Comparison of ENCODE assay signal across 9 mouse cellular contexts in the genomic region with DNA sequence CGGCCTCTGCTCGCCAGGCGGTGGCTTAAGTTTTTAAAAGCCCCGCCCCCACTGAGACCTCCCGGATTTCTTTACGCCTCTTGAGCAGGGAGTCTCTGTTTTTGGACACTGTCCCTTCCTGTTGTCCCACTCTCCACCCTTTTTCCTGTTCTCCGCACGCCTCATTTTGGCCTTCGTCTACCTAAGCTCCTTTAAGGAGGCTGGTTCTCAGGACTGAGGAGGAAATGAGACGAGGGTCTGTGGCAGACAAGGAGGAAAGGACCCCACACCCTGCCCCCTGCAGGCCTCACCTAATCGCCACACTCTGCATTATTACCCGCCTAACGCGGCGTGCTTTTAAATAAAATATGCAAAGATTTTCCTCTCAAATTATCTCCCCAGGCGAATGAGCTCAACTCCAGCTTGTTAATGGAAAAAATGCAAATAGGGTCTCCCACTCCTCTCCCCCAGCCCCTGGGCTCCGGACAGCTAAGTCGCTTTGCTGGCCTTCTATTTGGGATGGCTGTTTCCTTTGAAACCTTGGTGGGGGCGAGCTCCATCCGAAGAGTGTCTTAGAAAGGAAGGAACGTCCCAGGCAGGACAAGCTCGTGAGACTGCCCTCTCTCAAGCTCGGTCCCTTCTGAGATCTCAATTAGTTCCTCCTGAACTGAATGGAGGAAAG. TPM values are rescaled to one million over a fixed set of nuclear protein-coding genes. Genes with fewer than 3 reads are reported as not detected.
DNase-seq lines count a peak whose midpoint lies in the region; ATAC-seq lines count a peak whose summit lies in the region.
"Had no signal": no experiment of that assay in that cellular context is flagged by ENCODE, and none has a peak within 500 bp of the region (broad histone marks: within the 10 kb centered on the region; RNA-seq: fewer than 3 reads in every experiment).

No protein-coding gene starts in this region.

- H3K27ac ChIP-seq in heart, embryonic 12.5 days (ENCODE audit: poor library complexity, severe bottlenecking), result no peak overlapping the region
- peak overlapping the region; percentile 68 for H3K27ac ChIP-seq in midbrain, embryonic 14.5 days (replicated peaks; ENCODE audit: low read depth, low read length)

- peaks cover 1% of the 10 kb centered on the region; the same call in 1 of the 2 replicates for H3K27me3 ChIP-seq in heart, embryonic 12.5 days (replicated peaks)
- peaks cover 10% of the 10 kb centered on the region; the same call in 1 of the 2 replicates for H3K27me3 ChIP-seq in midbrain, embryonic 14.5 days (ENCODE audit: control insufficient read depth, insufficient read depth, low read length)

- peak; percentile 31 for DNase-seq in adrenal gland, postnatal 14 days
- DNase-seq in adrenal gland, adult 18-20 months (ENCODE audit: low spot score in 2 of 2), result no peak
- DNase-seq in kidney, postnatal 10 days, result peak; percentile 56
- DNase-seq in midbrain, embryonic 14.5 days, result peak; percentile 80
- DNase-seq in cerebellum, adult 8-10 months, result no peak
- no peak for DNase-seq in thymus, adult 18-20 months
- no peak for DNase-seq in cerebellum, adult 18-20 months

- peak overlapping the region; percentile 9; the same call in 1 of the 2 replicates for H3K9ac ChIP-seq in heart, embryonic 12.5 days
- H3K9ac ChIP-seq in midbrain, embryonic 14.5 days (replicated peaks; ENCODE audit: low read length), result no peak overlapping the region; the same call in 1 of the 2 replicates

- H3K36me3 ChIP-seq in heart, embryonic 12.5 days, result no peaks in the 10 kb centered on the region
- no peaks in the 10 kb centered on the region for H3K36me3 ChIP-seq in midbrain, embryonic 14.5 days (ENCODE audit: control insufficient read depth, insufficient read depth, low read length)

- ATAC-seq in heart, embryonic 12.5 days (ENCODE audit: insufficient number of reproducible peaks, low FRiP score), result no peak
- peak; percentile 66; the same call in 1 of the 2 replicates for ATAC-seq in midbrain, embryonic 14.5 days (ENCODE audit: low FRiP score, low TSS enrichment)

- 0 out of 2 replicates have a peak, but pooled peaks cover 8% of the 10 kb centered on the region for H3K4me1 ChIP-seq in heart, embryonic 12.5 days (replicated peaks)
- H3K4me1 ChIP-seq in midbrain, embryonic 14.5 days (ENCODE audit: control insufficient read depth, insufficient read depth, low read length), result peaks cover 9% of the 10 kb centered on the region; the same call in 1 of the 2 replicates

- peak overlapping the region; percentile 66 for H3K4me2 ChIP-seq in heart, embryonic 12.5 days
- H3K4me2 ChIP-seq in midbrain, embryonic 14.5 days (ENCODE audit: low read length), result peak overlapping the region; percentile 35

- WGBS in heart, embryonic 12.5 days, result 2% methylated on average over 23 of the region's 23 CpGs
- 1% methylated on average over 23 of the region's 23 CpGs for WGBS in midbrain, embryonic 14.5 days

- peak overlapping the region; percentile 27 for H3K4me3 ChIP-seq in heart, embryonic 12.5 days
- H3K4me3 ChIP-seq in midbrain, embryonic 14.5 days (replicated peaks; ENCODE audit: low read depth, low read length), result no peak overlapping the region
- H3K4me3 ChIP-seq: erythroblast, embryonic 14.5 days had no signal

- no peaks in the 10 kb centered on the region for H3K9me3 ChIP-seq in heart, embryonic 12.5 days (replicated peaks)
- H3K9me3 ChIP-seq in midbrain, embryonic 14.5 days (ENCODE audit: control insufficient read depth, low read length), result no peaks in the 10 kb centered on the region

RNA-seq across cellular contexts. Expression of a gene that starts 17.5 kb away (rescaled TPM):
- 8.8 and 11.7 TPM in 2 replicates for total RNA-seq in adrenal gland, postnatal 14 days (2021)
- 10 to 100 TPM; 10.4 to 10.5 TPM for total RNA-seq in adrenal gland, adult 18-20 months (2021)
- polyA plus RNA-seq in heart, embryonic 12.5 days (2016; fragmentation: Nextera tagmentation; extraction: Ambion mirVana), result 0.98 and 1.2 TPM in 2 replicates
- polyA plus RNA-seq in midbrain, embryonic 14.5 days (2014; fragmentation: Nextera tagmentation; extraction: Ambion mirVana), result 8.1 and 14.5 TPM in 2 replicates
- polyA plus RNA-seq: erythroblast, embryonic 14.5 days had no signal

RNA-seq across cellular contexts. Expression of a gene that starts 50.3 kb away (rescaled TPM):
- 184 and 190 TPM in 2 replicates for total RNA-seq in adrenal gland, postnatal 14 days (2021)
- total RNA-seq in adrenal gland, adult 18-20 months (2021), result 100 to 1,000 TPM; 161 to 163 TPM
- polyA plus RNA-seq in heart, embryonic 12.5 days (2016; fragmentation: Nextera tagmentation; extraction: Ambion mirVana), result 383 and 387 TPM in 2 replicates
- 442 and 480 TPM in 2 replicates for polyA plus RNA-seq in midbrain, embryonic 14.5 days (2014; fragmentation: Nextera tagmentation; extraction: Ambion mirVana)

Comparison
In these comparisons a context has a peak if more than half of its experiments do, and no peak if none do; other contexts are left out.
1. DNase-seq: peak in adrenal gland, postnatal 14 days (single experiment), kidney, postnatal 10 days (single experiment) and midbrain, embryonic 14.5 days (single experiment); none in adrenal gland, adult 18-20 months (0 of 2), cerebellum, adult 8-10 months (single experiment), thymus, adult 18-20 months (0 of 2) and cerebellum, adult 18-20 months (0 of 2).